Mouse (Mus musculus): ENCODE measurements around the gene Cyb561a3.
"Not testable (repeated sequence)": the region's sequence is repeated elsewhere in the genome, so short reads cannot be mapped to it uniquely, and the experiment has no call there.

The Cyb561a3 gene

DNA sequence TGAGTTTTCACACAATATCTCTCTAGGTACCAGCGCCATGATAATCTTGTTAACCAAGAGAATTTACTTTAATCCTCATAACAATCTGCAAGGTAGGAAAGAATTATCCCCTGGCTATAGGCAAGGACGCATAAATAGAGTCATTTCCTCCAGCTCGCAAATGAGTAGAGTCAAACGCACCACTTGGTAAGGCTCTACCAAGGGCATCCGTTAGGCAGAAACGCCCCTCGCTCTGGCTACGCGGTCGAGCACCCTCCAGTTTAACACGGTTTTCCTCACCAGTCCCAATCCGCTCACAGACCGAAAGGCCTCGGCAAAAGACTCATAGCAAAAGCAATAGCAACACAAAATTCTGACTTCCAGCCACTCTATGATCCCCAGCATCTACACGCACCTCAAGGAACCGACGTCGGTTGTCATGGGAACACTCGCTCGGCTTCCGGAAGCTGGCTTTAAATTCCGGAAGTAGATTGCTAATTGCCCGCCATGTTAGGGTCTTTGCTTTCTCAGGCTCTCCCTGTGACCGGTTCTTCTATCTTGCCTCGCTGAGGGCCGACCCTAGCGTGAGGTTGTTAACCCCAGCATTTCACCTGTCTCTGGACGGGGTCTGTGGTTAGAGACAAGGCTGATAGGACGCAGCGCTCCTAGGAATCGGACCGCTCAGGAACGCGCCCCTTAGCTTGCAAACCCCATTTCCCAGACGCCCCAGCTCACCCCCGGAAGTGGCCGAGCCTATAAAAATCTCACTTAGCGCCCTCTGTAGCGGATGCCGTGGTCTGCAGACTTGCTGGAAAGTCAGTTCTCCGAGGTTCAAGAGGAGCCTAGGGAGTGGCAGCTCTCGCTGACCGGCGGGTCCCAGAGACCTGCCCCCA, at the start of gene Cyb561a3, which contains the start of gene Tmem138:
Cyb561a3 (plus strand) TSS at position 483 of the 872 bp plus-strand sequence.
Tmem138 (minus strand) TSS at position 673 of the 872 bp plus-strand sequence.
- peak; percentile 87 for DNase-seq (ENCODE audit: low read depth, low spot score)

DNA sequence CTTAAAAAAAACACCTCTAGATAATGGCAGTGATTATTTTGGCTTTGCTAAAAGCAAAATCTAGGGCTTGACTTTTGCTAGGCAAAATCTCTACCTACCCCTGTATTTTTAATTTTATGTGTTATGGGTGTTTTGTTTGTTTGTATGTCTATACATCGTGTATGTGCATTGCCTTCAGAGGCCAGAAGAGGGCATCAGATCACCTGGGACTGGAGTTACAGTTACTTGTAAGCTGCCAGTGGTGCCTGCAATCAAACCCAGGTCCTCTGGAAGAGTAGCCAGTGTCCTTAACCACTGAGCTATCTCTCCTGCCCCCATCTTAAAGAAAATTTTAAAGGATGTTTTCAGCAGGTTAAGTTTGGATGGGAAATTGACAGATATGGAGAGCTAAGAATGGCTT, 46.9 kb upstream of the Cyb561a3 start:
- DNase-seq (ENCODE audit: low read depth, low spot score) = no peak

DNA sequence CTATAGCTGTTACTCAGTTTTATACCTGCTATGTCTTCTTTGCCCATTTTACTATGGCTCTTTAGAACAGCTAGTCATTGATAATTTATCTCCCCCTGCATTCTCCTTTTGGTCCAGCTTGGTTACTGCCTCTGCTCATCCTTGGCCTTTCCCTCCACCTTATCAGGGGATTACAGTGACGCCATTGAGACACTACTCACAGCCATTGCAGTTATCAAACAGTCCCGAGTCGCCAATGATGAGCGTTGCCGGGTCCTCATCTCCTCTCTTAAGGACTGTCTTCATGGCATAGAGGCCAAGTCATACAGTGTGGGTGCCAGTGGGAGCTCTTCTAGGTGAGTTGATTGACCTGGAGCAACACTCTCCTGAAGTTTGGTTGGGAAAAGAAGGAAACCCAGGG, 37.5 kb upstream of the Cyb561a3 start:
- no peak for DNase-seq (ENCODE audit: low read depth, low spot score)

DNA sequence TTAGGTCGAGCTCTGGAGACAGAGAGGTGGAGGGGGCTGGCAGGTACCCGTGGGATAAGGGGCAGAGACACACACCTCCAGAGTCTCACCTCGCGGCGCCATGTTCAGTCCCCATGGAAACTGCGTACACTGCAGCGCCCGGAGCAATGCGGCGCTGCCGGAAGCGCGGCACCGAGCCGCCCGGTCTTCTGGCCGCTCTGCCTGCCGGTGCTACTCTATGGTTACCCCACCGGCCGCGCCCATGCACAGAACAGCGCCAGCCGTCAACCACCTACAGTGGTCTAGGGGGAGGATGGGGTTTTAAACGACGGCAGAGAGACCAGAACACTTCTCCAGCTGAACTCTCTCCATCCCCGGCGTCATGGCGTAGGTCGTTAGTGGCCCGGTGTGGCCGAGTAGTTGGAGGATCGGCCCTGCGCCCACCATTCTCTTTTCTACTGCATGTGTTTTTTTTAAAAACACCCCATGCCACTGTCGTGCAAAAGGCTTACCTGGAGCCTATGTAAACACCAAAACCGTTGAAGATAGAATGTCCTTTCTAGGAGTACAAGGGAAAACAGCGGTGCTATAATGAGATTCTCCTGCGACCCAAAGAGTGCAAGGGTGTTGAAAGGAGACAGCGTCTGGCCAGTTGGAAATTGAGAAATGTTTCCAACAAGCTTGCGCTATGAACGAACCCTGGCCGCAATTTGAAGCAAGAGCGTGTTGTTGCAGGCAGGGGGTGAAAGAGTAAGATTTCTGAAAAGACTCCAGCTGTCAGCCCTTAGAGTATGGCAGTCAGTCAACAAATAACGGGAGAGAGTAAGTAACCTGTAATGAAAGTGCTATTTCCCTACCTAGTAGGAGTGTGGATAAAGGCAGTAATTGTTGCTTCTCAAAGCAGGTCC, 21.1 kb upstream of the Cyb561a3 start, which contains the start of gene Tmem216:
Tmem216 (minus strand) TSS at position 615 of the 887 bp plus-strand sequence.
- DNase-seq (ENCODE audit: low read depth, low spot score) = peak; percentile 63

DNA sequence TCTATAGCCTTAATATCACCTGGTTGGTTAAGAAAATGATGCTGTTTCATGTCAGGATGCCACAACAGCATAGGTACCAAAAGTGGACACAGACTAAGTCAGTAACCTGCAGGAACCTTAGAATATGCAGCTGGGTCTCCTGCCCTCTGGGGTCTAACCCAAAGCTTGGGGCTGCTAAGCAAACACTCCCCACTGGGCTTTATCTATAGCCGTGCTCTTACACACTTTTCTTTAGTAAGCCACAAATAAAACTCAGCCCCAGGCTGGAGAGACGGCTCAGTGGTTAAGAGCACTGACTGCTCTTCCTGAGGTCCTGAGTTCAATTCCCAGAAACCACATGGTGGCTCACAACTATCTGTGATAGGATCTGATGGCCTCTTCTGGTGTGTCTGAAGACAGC, 20.0 kb upstream of the Cyb561a3 start:
- no peak for DNase-seq (ENCODE audit: low read depth, low spot score)

DNA sequence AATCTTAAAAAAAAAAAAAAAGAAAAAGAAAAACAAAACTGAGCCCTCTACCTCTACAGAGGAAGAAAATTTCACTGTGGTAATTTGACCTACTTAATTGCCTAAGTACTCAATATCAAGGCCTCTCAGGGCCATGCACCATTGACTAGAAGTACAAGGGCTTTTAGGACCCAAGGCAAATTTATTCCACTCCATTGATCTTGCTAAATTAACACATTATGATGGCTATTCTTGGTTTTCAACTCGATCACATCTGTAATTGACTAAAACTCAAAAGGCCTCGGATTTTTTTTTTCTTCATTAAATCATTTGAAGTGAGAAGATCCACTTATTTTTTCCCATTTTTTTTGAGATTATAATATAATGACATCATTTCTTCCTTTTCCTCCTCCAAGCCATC, 19.5 kb upstream of the Cyb561a3 start:
- DNase-seq (ENCODE audit: low read depth, low spot score) = no peak

DNA sequence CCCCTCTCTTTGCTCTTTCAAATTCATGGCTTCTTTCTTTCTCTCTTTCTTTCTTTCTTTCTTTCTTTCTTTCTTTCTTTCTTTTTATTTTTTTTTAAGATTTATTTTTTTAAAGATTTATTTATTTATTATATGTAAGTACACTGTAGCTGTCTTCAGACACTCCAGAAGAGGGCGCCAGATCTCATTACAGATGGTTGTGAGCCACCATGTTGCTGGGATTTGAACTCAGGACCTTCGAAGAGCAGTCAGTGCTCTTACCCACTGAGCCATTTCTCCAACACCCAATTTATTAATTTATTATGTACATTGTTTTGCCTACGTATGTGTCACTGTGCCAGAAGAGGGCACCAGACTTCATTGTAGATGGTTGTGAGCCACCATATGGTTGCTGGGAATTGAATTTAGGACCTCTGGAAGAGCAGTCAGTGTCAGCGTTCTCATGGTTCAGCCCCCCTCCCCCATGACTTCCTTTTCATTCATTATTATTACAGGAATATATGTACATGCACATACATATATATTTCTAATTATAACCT, 19.1 kb upstream of the Cyb561a3 start:
- not testable (repeated sequence) for DNase-seq (ENCODE audit: low read depth, low spot score)

DNA sequence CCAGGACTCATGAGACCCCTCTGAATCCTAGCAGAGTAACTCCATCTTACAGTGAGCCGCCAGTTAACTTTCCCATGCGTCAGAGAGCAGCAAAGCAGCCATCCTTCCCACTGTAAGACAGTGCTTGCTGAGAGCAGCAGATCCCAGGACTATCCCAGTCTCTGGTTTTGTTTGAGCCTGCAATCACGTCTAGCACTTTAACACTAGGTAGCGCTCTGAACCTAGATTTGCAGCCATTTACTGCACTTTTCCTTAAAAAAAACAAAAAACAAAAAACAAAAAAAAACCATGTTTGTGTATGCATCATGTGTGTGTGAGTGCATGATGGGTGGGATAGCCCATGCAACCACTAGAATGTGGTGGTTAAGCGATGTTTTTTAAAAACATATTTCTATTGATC, 16.9 kb upstream of the Cyb561a3 start:
- DNase-seq (ENCODE audit: low read depth, low spot score) = no peak

DNA sequence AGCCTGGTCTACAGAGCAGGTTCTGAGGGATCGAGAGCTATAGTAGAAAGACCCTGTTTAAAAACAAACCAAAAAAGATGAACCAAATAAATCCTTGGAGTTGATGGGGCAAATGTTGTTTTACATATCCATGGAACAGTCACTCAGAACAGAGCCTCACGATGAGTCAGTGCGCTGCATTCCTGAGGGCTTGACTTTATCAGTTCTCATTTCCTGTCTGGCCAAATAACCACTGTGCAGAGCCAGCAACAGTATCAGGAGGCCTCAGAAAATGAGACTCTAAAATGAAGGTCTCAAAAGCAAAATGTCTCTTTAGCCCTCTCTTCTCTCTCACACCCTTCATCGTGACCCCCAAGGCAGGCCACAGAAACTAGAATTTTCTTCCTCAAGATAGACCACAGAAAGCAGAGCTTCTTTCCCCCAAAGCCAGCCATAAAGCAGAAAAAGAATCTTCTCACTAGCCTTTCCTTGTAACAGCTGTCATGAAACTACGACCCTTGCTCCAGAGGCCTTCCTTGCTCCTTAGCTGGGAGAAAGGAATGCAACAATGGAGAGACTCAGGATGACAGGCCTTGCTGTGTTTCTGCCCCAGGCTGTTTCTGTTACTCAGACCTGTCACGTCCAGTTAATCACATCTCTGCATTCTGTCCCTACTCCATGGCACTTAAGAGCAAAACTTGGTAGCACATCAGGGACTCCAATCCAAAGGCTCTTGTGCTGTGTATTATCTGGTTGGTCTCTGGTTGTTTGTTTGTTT, 15.2 kb upstream of the Cyb561a3 start:
- DNase-seq (ENCODE audit: low read depth, low spot score) = no peak

DNA sequence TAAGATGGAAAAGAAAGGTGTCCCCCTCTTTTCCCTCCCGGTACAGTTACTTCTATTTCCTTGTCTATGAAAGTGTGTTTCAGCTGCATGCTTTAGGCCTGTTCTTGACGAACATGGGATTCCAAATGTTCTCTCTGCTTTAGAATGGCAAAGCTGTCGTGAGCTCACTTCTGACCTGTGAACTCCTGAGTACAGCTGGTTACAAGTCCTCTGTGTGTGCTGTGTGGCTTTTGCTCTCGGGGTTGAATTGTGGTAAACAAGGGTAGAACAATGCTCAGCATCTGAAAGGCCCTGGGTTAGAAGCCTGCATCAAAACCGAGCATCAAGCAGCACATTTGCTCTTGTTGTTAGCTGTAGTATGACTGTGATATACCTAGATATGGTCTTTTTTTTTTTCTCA, 14.6 kb upstream of the Cyb561a3 start:
- DNase-seq (ENCODE audit: low read depth, low spot score) = no peak

DNA sequence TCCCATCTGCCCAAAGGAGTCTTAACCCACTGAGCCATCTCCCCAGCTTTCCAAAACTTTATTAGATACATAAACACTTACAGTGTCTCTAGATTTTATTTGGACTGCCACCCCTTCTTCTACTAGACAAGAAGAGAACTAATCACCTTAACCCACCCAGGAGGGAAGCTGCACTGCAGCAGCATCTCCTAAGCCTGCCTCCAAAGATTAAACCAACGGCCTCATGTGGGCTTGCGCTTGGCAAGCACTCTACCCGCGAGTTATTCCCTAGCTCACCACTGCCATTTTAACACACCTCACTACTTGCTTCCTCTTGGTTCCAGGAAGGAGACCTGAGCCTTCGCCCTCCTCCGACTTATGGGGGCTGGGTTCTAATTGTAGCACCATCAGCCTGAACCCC, 12.7 kb upstream of the Cyb561a3 start:
- DNase-seq (ENCODE audit: low read depth, low spot score) = no peak

DNA sequence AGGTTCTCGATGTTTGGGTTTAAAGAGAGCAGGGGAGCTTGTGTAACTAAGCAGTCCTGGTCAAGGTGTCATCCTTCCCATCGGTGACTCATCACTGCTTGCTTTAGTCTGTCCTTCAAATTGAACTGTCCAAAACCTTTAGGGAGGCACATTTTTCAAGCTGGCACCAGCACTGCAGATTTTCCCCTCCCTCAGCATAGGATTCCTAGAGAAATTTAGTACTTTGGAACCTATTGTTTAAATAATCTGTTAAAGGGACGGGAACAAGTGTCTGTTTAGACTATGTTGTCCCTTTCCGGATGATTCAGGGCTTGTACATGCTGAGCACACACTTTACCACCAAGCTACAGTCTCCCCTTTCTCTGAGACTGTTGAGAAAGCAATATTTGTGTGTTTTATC, 11.8 kb upstream of the Cyb561a3 start:
- DNase-seq (ENCODE audit: low read depth, low spot score) = no peak

DNA sequence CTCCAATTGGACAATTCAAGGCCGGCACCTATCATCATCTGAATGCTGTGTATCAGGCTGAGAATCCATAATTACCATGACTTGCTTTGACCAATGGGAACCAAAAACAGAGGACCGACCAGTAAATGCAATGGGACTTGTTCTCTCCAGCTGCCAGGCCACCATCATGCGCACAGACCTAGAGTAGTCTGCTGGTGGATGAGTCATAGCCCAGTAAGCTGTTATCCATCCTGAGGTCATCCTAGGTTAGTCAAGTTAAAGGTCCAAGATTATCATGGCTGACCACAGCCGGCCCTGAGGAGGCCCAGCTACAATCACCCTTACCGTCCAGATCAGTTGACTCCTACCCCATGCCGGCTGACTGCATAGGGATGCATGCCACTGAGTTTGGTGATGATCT, 7.3 kb upstream of the Cyb561a3 start:
- DNase-seq (ENCODE audit: low read depth, low spot score) = no peak

DNA sequence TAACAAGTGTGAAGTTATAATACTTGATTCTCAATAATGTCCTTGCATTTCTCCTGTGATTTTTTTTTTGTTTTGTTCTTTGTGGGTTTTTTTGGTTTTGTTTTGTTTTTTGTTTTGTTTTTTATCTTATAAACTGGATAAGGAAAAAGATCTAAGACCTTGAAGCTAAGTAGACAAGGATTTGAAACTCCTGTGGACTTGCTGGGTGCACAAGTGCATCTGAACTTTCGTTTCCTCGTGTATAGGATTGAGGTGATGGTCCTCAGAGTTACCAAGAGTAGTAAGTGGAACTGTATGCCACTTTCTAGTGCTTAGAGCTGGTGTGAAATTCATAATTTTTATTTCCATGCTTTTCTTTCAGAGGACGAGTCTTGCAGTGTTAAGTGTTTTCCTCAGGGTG, 3.1 kb downstream of the Cyb561a3 start:
- DNase-seq (ENCODE audit: low read depth, low spot score) = no peak

DNA sequence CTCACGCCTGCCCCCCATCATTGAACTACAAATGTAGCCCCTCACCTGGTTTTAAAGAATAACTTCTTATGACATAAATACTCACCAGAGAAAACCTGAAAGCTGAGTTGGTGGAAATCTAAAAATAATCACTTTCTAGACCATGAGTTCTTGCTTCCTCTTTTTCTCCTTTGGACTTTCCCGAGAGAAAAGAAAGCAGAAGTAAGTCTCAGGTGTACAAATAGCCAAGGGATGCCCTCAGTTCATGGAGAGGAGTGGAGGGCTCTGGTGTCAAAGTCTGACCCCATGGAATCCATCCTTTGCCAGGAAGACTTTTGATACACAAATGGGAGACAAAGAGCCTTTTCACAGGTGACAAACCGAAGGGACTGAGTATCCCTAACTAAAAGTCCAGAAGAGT, 3.8 kb downstream of the Cyb561a3 start:
- DNase-seq (ENCODE audit: low read depth, low spot score) = no peak

DNA sequence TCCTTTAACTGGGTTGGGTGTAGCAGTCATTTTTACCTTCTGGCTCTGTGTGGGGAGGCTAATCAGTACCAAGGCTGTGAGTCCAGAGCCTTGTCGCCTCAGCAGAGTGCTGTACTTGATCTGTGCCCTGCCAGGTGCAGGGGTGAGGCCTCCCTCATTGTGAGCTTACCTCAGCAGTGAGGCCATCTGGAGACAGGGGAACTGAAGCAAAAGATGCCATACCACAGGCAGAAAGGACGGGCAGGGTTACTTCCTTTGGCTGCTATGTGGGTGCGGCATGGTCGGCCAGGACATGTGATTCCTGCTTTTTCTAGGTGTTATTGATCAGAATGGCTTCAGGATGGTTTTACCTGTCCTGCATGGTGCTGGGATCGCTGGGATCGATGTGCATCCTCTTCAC, 5.0 kb downstream of the Cyb561a3 start:
- no peak for DNase-seq (ENCODE audit: low read depth, low spot score)

DNA sequence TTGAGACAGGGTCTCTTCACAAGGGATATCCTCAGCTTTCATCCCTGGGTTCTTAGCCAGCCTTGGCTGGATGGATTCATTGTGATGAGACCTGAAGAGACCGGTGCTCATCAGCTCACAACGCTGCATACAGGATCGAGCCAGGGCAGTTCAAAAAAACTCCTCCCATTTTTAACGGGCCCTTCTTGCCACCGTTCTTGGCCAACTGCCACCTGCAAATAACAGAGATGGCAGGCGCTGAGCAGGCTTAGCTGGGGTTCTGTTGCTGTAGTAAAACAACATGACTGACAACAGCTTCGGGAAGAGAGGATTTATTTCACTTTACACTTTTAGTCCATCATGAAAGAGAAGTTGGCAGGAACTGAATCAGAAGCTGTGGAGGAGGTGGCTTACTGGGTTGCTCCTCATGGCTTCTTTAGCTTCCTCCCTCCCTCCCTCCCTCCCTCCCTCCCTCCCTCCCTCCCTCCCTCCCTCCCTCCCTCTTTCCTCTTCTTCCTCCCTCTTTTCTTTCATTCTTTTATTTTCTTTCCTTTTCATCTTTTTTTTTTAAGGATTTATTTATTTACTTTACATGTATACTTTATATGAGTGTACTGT, 6.7 kb downstream of the Cyb561a3 start:
- no peak for DNase-seq (ENCODE audit: low read depth, low spot score)

DNA sequence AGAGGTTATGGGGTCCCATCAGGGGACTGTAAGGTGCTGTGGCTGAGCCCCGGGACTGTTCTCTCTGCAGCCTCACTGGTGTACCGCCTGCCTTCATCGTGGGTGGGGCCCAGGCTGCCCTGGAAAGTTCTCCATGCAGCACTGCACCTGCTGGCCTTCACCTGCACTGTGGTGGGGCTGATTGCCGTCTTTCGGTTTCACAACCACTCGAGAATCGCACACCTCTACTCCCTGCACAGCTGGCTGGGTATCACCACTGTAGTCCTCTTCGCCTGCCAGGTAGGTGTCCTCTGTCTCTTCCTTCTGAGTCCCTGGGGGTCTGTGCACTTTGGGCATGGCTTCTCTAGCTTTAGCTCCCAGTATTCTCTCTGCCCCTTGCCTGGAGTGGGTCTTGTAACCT, 8.1 kb downstream of the Cyb561a3 start:
- no peak for DNase-seq (ENCODE audit: low read depth, low spot score)

DNA sequence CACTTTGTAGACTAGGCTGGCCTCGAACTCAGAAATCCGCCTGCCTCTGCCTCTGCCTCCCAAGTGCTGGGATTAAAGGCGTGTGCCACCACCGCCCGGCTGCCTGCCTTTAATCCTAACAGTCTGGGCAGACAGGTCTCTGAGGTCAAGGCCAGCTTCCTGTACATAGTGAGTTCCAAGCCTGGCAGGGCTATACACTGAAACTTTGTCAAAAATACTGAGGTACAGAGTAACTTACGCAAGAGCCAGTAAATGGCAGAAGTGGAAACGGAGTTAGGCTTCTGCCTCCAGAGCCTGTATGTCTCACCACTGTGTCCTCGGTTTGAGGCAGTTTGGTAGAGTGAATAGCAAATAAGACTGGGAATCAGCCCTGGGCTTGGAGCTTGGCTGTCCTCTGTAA, 10.3 kb downstream of the Cyb561a3 start:
- no peak for DNase-seq (ENCODE audit: low read depth, low spot score)

DNA sequence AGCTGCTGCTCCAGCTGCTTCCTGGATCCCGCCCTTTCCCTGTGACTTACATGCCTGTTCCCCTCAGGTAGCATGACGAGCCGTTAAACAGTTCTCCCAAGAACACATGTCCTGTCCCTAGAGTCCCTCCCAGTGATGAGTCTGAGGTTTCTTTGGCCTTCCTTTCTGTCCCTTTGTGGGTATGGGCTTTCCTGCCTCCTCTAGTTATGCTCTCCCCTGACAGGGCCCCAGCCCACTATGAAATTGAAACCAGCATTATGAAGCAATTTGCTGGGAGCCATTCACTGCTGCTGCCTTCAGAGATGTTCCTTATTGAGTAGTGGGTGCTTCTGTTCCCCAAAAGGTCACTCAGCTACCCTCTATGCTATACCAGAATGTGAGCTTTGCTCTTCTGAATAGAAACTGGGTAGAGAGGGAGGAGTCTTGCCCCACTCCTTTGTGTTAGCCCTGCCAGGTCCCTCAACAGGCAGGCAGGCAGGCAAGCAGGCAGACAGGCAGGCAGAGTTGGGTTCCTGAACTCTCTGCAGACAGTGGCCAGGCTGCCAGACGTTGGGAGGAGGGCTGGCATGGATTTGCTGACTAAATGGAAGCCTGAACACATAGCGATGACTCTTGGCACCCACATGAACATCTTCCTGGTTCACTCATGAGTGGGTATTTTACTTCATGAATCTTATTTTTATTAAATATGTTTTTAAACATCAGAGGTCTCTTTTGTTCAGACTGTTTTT, 12.3 kb downstream of the Cyb561a3 start:
- no peak for DNase-seq (ENCODE audit: low read depth, low spot score)
